Mouse (Mus musculus): ENCODE measurements around the gene Gm12248. TPM values are rescaled to one million over a fixed set of nuclear protein-coding genes. Genes with fewer than 3 reads are reported as not detected.
A peak's percentile ranks its signal among the peaks of the same experiment; 100 is the strongest.

The Gm12248 gene
- total and polyA plus RNA-seq, 3 experiments = not detected

DNA sequence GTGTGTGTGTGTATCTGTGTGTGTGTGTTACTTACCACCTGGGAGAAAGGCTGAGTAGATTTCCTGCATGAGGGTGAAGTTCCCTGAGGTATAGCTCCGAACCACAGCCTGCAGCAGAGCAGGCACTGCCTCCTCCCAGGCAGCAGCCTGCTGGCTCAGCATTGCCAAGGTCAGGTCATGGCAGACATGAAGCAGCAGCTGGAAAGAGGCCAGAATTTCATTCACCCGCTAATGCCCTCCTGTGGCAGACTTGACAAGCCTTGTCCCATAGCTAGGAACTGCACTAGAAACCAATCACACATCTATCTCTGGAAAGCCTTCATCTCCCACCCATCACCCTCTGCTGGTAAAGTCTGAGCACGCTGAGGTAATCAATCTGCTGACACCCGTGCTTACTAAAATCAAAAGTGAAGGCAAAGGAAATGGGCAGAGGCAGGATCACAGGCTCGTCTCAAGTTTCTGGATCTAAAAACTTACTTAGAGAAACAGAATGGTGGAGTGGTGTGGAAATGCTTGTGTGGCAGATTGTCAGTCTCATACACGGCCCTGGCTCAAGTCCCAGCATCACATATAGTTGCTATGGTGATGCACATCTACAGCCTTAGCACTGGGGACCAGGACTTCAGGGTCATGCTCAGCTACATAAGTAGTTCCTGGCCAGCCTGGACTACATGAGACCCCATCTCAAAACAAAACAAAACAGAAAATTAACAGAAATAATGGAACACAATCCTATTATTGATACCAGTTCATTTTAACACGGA, 33.6 kb upstream of the Gm12248 start:
- Histone ChIP-seq H3K9me3 (replicated peaks; ENCODE audit: low read length) (no peaks in the 10 kb centered on the region), H3K36me3 (replicated peaks in 1 of 2; ENCODE audit: control insufficient read depth in 1 of 2, insufficient read depth in 1 of 2, low read length in 1 of 2) (peaks cover 90 to 97% of the 10 kb centered on the region in 2 experiments), H3K4me1 (ENCODE audit: control insufficient read depth in 1 of 2, insufficient read depth in 2 of 2) (no peaks in the 10 kb centered on the region), H3K79me2 (replicated peaks; ENCODE audit: control insufficient read depth, extremely low read depth, insufficient read depth, poor library complexity, severe bottlenecking) (no peaks in the 10 kb centered on the region), H3K27ac (ENCODE audit: insufficient read depth, low read depth) (no peak overlapping the region), H3K4me3 (replicated peaks in 1 of 3; ENCODE audit: low read depth in 2 of 3, low read length in 2 of 3, poor library complexity in 1 of 3) (no peak overlapping the region), H3K9ac (ENCODE audit: insufficient read depth, low read depth) (no peak overlapping the region), H3K27me3 (replicated peaks) (no peaks in the 10 kb centered on the region), H3K4me2 (ENCODE audit: insufficient read depth, low read depth, poor library complexity, severe bottlenecking) (no peak overlapping the region)
- in situ Hi-C loops (cut with MboI; ENCODE audit: low pct_ligation_motif_present, low pct_unique_long_range_greater_than_20kb, low sequenced_read_pairs) (no loop called here), dilution Hi-C loops (cut with MboI; ENCODE audit: extremely low pct_ligation_motif_present, extremely low pct_unique_long_range_greater_than_20kb, low sequenced_read_pairs) (no loop called here)
- TF ChIP-seq POLR2AphosphoS2 (IDR thresholded peaks at IDR 0.05; ENCODE audit: low read depth, low read length) = 0 out of 2 replicates have a peak, but pooled peaks have one; percentile 26
- no peak for TF ChIP-seq EP300 (IDR thresholded peaks at IDR 0.05; ENCODE audit: low read length)
- TF ChIP-seq MAFK (IDR thresholded peaks at IDR 0.05; ENCODE audit: insufficient replicate concordance, low read length) = no peak
- peak; percentile 18; the same call in 1 of the 2 replicates for TF ChIP-seq SMC3 (IDR thresholded peaks at IDR 0.05; ENCODE audit: low read depth, low read length)
- no peak for TF ChIP-seq MYC (IDR thresholded peaks at IDR 0.05; ENCODE audit: low read depth, low read length)
- TF ChIP-seq HCFC1 (IDR thresholded peaks at IDR 0.05; ENCODE audit: low read depth, low read length) = no peak
- TF ChIP-seq CTCF (conservative IDR thresholded peaks at IDR 0.05 in 1 of 2, IDR thresholded peaks at IDR 0.05 in 1 of 2; ENCODE audit: low read depth in 2 of 2, low read length in 2 of 2) = peak in 1 of 2 experiments; percentile 31; a peak in 2 of 4 replicates
- DNase-seq (ENCODE audit: extremely low read depth) = no peak

DNA sequence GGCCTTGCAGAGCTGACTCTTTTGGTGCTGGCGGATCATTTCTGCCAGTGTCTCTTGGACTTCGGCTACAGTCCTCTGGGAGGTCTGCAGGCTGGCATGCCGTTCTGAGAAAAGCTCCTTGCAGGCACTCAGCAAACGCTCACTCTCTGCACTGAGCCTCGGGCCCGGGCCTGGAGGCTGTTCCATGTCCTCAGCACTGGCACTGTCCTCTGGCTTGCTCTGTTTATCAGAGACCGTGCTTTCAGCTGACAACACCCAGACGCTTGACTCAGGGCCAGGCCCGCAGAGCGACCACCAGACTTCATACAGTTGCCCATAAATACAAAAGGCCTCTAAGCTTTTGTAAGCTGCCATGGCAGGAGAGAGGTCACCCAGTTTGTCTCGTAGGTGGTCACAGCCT, 32.1 kb upstream of the Gm12248 start:
- DNase-seq (ENCODE audit: extremely low read depth) = no peak
- no peaks in the 10 kb centered on the region for H3K27me3 ChIP-seq (replicated peaks)
- H3K9ac ChIP-seq (ENCODE audit: insufficient read depth, low read depth) = no peak overlapping the region
- no peaks in the 10 kb centered on the region for H3K79me2 ChIP-seq (replicated peaks; ENCODE audit: control insufficient read depth, extremely low read depth, insufficient read depth, poor library complexity, severe bottlenecking)
- no peak overlapping the region for H3K4me2 ChIP-seq (ENCODE audit: insufficient read depth, low read depth, poor library complexity, severe bottlenecking)
- dilution Hi-C loops (cut with MboI; ENCODE audit: extremely low pct_ligation_motif_present, extremely low pct_unique_long_range_greater_than_20kb, low sequenced_read_pairs) = no loop called here
- H3K36me3 ChIP-seq (replicated peaks in 1 of 2; ENCODE audit: control insufficient read depth in 1 of 2, insufficient read depth in 1 of 2, low read length in 1 of 2) = peaks cover 90 to 97% of the 10 kb centered on the region in 2 experiments
- H3K4me1 ChIP-seq (ENCODE audit: control insufficient read depth in 1 of 2, insufficient read depth in 2 of 2) = no peaks in the 10 kb centered on the region
- in situ Hi-C loops (cut with MboI; ENCODE audit: low pct_ligation_motif_present, low pct_unique_long_range_greater_than_20kb, low sequenced_read_pairs) = no loop called here
- H3K27ac ChIP-seq (ENCODE audit: insufficient read depth, low read depth) = no peak overlapping the region
- H3K9me3 ChIP-seq (replicated peaks; ENCODE audit: low read length) = no peaks in the 10 kb centered on the region
- no peak overlapping the region for H3K4me3 ChIP-seq (replicated peaks in 1 of 3; ENCODE audit: low read depth in 2 of 3, low read length in 2 of 3, poor library complexity in 1 of 3)
- TF ChIP-seq SIN3A (IDR thresholded peaks at IDR 0.05; ENCODE audit: low read length) = no peak
- no peak for TF ChIP-seq RAD21 (IDR thresholded peaks at IDR 0.05; ENCODE audit: low read depth, low read length)
- no peak for TF ChIP-seq SMC3 (IDR thresholded peaks at IDR 0.05; ENCODE audit: low read depth, low read length)
- TF ChIP-seq NELFE (IDR thresholded peaks at IDR 0.05; ENCODE audit: low read depth, low read length) = no peak
- no peak for TF ChIP-seq PAX5 (IDR thresholded peaks at IDR 0.05; ENCODE audit: low read length)
- no peak for TF ChIP-seq BHLHE40 (IDR thresholded peaks at IDR 0.05; ENCODE audit: low read depth, low read length)
- TF ChIP-seq POLR2A (IDR thresholded peaks at IDR 0.05; ENCODE audit: low read depth, low read length) = no peak
- no peak for TF ChIP-seq MAZ (IDR thresholded peaks at IDR 0.05; ENCODE audit: low read depth, low read length)

DNA sequence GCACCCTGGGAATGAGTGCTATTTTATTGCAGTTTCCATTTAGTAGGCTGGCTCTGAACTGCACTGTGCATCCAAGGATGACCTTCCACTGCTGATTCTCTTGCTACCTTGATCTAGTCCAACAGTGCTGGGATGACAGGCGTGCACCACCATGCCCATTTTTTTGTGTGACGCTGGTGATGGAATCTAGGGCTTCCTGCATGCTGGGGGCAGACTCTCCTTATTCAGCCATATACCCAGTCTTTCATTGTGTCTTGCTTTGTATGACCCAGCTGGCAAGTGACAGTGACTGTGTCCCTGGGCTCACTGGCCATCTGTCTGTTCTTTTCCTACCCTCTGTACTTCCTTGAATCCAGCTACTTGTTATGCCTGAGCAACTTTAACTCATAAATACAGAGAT, 30.8 kb upstream of the Gm12248 start:
- peaks cover 87 to 96% of the 10 kb centered on the region in 2 experiments for H3K36me3 ChIP-seq (replicated peaks in 1 of 2; ENCODE audit: control insufficient read depth in 1 of 2, insufficient read depth in 1 of 2, low read length in 1 of 2)
- no peak overlapping the region for H3K4me3 ChIP-seq (replicated peaks in 1 of 3; ENCODE audit: low read depth in 2 of 3, low read length in 2 of 3, poor library complexity in 1 of 3)
- no peaks in the 10 kb centered on the region for H3K9me3 ChIP-seq (replicated peaks; ENCODE audit: low read length)
- dilution Hi-C loops (cut with MboI; ENCODE audit: extremely low pct_ligation_motif_present, extremely low pct_unique_long_range_greater_than_20kb, low sequenced_read_pairs) (no loop called here), in situ Hi-C loops (cut with MboI; ENCODE audit: low pct_ligation_motif_present, low pct_unique_long_range_greater_than_20kb, low sequenced_read_pairs) (no loop called here)
- no peak overlapping the region for H3K9ac ChIP-seq (ENCODE audit: insufficient read depth, low read depth)
- no peak overlapping the region for H3K4me2 ChIP-seq (ENCODE audit: insufficient read depth, low read depth, poor library complexity, severe bottlenecking)
- H3K27me3 ChIP-seq (replicated peaks) = no peaks in the 10 kb centered on the region
- no peaks in the 10 kb centered on the region for H3K4me1 ChIP-seq (ENCODE audit: control insufficient read depth in 1 of 2, insufficient read depth in 2 of 2)
- DNase-seq (ENCODE audit: extremely low read depth) = no peak
- no peak overlapping the region for H3K27ac ChIP-seq (ENCODE audit: insufficient read depth, low read depth)
- no peaks in the 10 kb centered on the region; the same call in 1 of the 2 replicates for H3K79me2 ChIP-seq (replicated peaks; ENCODE audit: control insufficient read depth, extremely low read depth, insufficient read depth, poor library complexity, severe bottlenecking)
- TF ChIP-seq POLR2AphosphoS2 (IDR thresholded peaks at IDR 0.05; ENCODE audit: low read depth, low read length) (no peak; the same call in 1 of the 2 replicates), E2F4 (IDR thresholded peaks at IDR 0.05; ENCODE audit: insufficient replicate concordance, low read depth, low read length) (no peak), NRF1 (IDR thresholded peaks at IDR 0.05; ENCODE audit: low read depth, low read length) (no peak), RAD21 (IDR thresholded peaks at IDR 0.05; ENCODE audit: low read depth, low read length) (no peak), MXI1 (IDR thresholded peaks at IDR 0.05; ENCODE audit: low read depth, low read length) (no peak), USF1 (IDR thresholded peaks at IDR 0.05; ENCODE audit: low read depth, low read length) (no peak), POLR2A (IDR thresholded peaks at IDR 0.05; ENCODE audit: low read depth, low read length) (no peak), MEF2A (IDR thresholded peaks at IDR 0.05; ENCODE audit: borderline replicate concordance, low read depth, low read length) (no peak), EP300 (IDR thresholded peaks at IDR 0.05; ENCODE audit: low read length) (no peak), BHLHE40 (IDR thresholded peaks at IDR 0.05; ENCODE audit: low read depth, low read length) (no peak), MAX (IDR thresholded peaks at IDR 0.05; ENCODE audit: low read length) (no peak), SIN3A (IDR thresholded peaks at IDR 0.05; ENCODE audit: low read length) (no peak), CTCF (conservative IDR thresholded peaks at IDR 0.05 in 1 of 2, IDR thresholded peaks at IDR 0.05 in 1 of 2; ENCODE audit: low read depth in 2 of 2, low read length in 2 of 2) (no peak), TCF12 (IDR thresholded peaks at IDR 0.05; ENCODE audit: low read depth, low read length) (no peak), ELF1 (IDR thresholded peaks at IDR 0.05; ENCODE audit: low read depth, low read length) (no peak), NELFE (IDR thresholded peaks at IDR 0.05; ENCODE audit: low read depth, low read length) (no peak), HCFC1 (IDR thresholded peaks at IDR 0.05; ENCODE audit: low read depth, low read length) (no peak), JUND (conservative IDR thresholded peaks at IDR 0.05; ENCODE audit: low read depth, low read length) (no peak)

All from CH12.LX (cell line).